Mouse (Mus musculus) bone marrow, adult 2 months (tissue): ENCODE results near the gene Apela.

ENCODE experiments used
- CTCF ChIP-seq: fragments of 200-500 bp; IDR thresholded peaks from 2 replicates; pipeline ENCODE4 v1.5.1; 2011; ENCODE audit warnings: low read length, control low read depth; ENCODE audit not compliant: control insufficient read depth, insufficient read depth
- POLR2A ChIP-seq: fragments of 200-500 bp; IDR thresholded peaks from 2 replicates; pipeline ENCODE4 v1.6.1; 2011; ENCODE audit warnings: low read depth, mild to moderate bottlenecking, control low read depth, low read length, borderline replicate concordance; ENCODE audit not compliant: control insufficient read depth

DNA sequence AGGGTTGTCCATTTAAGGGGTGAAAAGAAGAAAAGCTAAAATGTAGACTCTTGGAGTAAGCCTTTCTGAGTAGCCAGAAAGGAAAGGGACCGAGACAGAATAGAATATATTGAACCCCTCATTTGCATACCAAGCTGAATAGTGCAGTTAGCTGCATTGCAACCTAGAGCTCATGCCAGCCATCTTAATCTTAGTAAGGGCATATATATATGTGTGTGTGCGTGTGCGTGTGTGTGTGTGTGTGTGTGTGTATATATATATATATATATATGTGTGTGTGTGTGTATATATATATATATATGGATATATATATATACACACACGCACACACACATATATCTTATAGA, 31.3 kb upstream of the Apela start:
- TF ChIP-seq CTCF = no peak
- no peak for TF ChIP-seq POLR2A
